Mouse (Mus musculus) embryonic fibroblast, embryonic 13.5 days (primary cell): ENCODE data around the gene Hoxb8.

Source experiments
- CTCF ChIP-seq: IDR thresholded peaks from 2 replicates; pipeline ENCODE4 v1.5.1; 2011; ENCODE audit warnings: mild to moderate bottlenecking, control low read depth, low read length, moderate library complexity, borderline replicate concordance; ENCODE audit not compliant: insufficient read depth
- POLR2A ChIP-seq: IDR thresholded peaks from 2 replicates; pipeline ENCODE4 v1.6.1; 2011; ENCODE audit warnings: low read depth, mild to moderate bottlenecking, control low read depth, low read length, moderate library complexity

- no peak for TF ChIP-seq CTCF
- TF ChIP-seq POLR2A = no peak
Observed at GRCm38 (mm10) chr11:96281855-96282570, at the start of gene Hoxb8.
